Mouse (Mus musculus): ENCODE results near the gene Ubr2. TPM values are rescaled to one million over a fixed set of nuclear protein-coding genes. Genes with fewer than 3 reads are reported as not detected.

Ubr2 gene
- polyA plus RNA-seq, 1 experiment from 2014 or later: 16.1 TPM

DNA sequence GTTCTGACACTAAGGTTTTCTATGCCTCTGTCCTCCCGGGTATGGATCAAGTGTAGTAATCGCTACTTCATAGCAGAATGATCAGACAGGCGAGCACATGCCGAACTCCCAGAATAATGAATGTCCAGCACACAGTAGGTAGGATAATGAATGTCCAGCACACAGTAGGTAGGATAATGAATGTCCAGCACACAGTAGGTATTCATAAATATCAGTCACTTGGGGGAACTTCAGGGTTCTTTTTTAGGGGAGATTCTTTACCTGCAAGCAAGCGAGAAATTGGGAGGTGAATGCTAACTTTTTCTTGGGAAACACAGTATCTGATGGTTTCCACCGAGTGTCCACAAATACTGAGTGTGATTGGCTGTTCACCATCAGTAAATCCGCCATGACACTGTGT is 37.8 kb downstream of the Ubr2 start:
- no peak overlapping the region for H3K4me2 ChIP-seq (ENCODE audit: low read depth, low read length)
- 95% methylated on average over 7 of the region's 7 CpGs for WGBS
- ATAC-seq (replicated peaks; ENCODE audit: insufficient number of reproducible peaks, low FRiP score, low TSS enrichment, low read depth) (no peak), DNase-seq (ENCODE audit: low spot score) (no peak)
- H3K9ac ChIP-seq (replicated peaks; ENCODE audit: low read length): no peak overlapping the region
- no peaks in the 10 kb centered on the region for H3K9me3 ChIP-seq (replicated peaks; ENCODE audit: control insufficient read depth, low read length)
- H3K27me3 ChIP-seq (ENCODE audit: control insufficient read depth, insufficient read depth, low read length): no peaks in the 10 kb centered on the region
- H3K36me3 ChIP-seq (replicated peaks; ENCODE audit: control insufficient read depth, insufficient read depth, low read depth, low read length): peaks cover 17% of the 10 kb centered on the region
- no peak overlapping the region for H3K4me3 ChIP-seq (ENCODE audit: low read depth, low read length)
- H3K4me1 ChIP-seq (ENCODE audit: control insufficient read depth, insufficient read depth, low read length): no peaks in the 10 kb centered on the region
- no peak overlapping the region for H3K27ac ChIP-seq (replicated peaks; ENCODE audit: low read depth, low read length)

DNA sequence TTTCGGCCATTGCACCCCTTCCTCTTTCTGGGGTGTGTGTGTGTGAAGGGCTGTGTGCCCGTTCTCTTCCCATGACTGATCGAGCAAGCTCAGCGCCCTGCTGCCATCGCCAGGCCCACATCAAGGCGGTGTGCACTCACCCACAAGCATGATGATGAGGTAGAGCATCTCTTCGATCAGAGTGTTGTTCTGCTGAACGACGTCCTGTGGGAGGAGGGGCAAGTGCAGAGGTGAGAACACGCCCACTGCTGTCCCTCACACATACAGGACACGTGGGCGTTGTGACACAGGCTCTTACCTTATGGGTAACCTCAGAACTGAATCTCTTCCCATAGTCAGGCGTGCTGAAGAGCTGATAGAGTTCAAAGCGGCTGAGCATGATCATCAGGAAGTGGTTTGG is 43.5 kb downstream of the Ubr2 start:
- no peaks in the 10 kb centered on the region for H3K9me3 ChIP-seq (replicated peaks; ENCODE audit: control insufficient read depth, low read length)
- ATAC-seq (replicated peaks; ENCODE audit: insufficient number of reproducible peaks, low FRiP score, low TSS enrichment, low read depth) (no peak), DNase-seq (ENCODE audit: low spot score) (no peak)
- no peak overlapping the region for H3K27ac ChIP-seq (replicated peaks; ENCODE audit: low read depth, low read length)
- no peaks in the 10 kb centered on the region for H3K27me3 ChIP-seq (ENCODE audit: control insufficient read depth, insufficient read depth, low read length)
- H3K4me3 ChIP-seq (ENCODE audit: low read depth, low read length): no peak overlapping the region
- H3K4me1 ChIP-seq (ENCODE audit: control insufficient read depth, insufficient read depth, low read length): no peaks in the 10 kb centered on the region
- peaks cover 24% of the 10 kb centered on the region for H3K36me3 ChIP-seq (replicated peaks; ENCODE audit: control insufficient read depth, insufficient read depth, low read depth, low read length)
- no peak overlapping the region for H3K9ac ChIP-seq (replicated peaks; ENCODE audit: low read length)
- no peak overlapping the region for H3K4me2 ChIP-seq (ENCODE audit: low read depth, low read length)
- 90% methylated on average over 14 of the region's 14 CpGs for WGBS

DNA sequence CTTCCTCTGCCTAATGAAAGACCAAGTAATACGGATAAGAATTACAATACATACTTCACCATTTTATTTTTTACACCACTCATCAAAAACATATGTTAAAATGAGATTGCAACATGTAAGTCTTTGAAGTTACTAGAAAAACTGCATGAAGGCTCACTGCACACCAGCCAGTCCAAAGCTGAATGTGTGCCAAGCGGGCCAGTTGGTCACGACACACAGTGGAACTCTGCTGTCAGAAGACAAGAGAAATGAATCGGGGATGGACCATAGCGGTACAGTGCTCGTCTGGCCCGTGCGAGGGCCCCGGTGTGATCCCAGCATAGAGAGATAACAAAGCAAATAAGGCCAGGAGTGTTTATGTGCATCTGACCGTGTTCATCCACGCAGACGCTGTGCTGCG is 47.2 kb downstream of the Ubr2 start:
- Histone ChIP-seq H3K36me3 (replicated peaks; ENCODE audit: control insufficient read depth, insufficient read depth, low read depth, low read length) (peaks cover 27% of the 10 kb centered on the region), H3K4me2 (ENCODE audit: low read depth, low read length) (no peak overlapping the region), H3K27ac (replicated peaks; ENCODE audit: low read depth, low read length) (no peak overlapping the region), H3K9me3 (replicated peaks; ENCODE audit: control insufficient read depth, low read length) (no peaks in the 10 kb centered on the region), H3K27me3 (ENCODE audit: control insufficient read depth, insufficient read depth, low read length) (no peaks in the 10 kb centered on the region), H3K4me1 (ENCODE audit: control insufficient read depth, insufficient read depth, low read length) (no peaks in the 10 kb centered on the region), H3K9ac (replicated peaks; ENCODE audit: low read length) (no peak overlapping the region), H3K4me3 (ENCODE audit: low read depth, low read length) (no peak overlapping the region)
- WGBS: 94% methylated on average over 13 of the region's 13 CpGs
- DNase-seq (ENCODE audit: low spot score) (no peak), ATAC-seq (replicated peaks; ENCODE audit: insufficient number of reproducible peaks, low FRiP score, low TSS enrichment, low read depth) (no peak)

- Histone ChIP-seq H3K27ac (replicated peaks; ENCODE audit: low read depth, low read length) (no peak overlapping the region), H3K9ac (replicated peaks; ENCODE audit: low read length) (no peak overlapping the region), H3K4me1 (ENCODE audit: control insufficient read depth, insufficient read depth, low read length) (no peaks in the 10 kb centered on the region), H3K4me3 (ENCODE audit: low read depth, low read length) (no peak overlapping the region), H3K36me3 (replicated peaks; ENCODE audit: control insufficient read depth, insufficient read depth, low read depth, low read length) (peaks cover 24% of the 10 kb centered on the region), H3K9me3 (replicated peaks; ENCODE audit: control insufficient read depth, low read length) (no peaks in the 10 kb centered on the region), H3K27me3 (ENCODE audit: control insufficient read depth, insufficient read depth, low read length) (no peaks in the 10 kb centered on the region), H3K4me2 (ENCODE audit: low read depth, low read length) (no peak overlapping the region)
- 90% methylated on average over 3 of the region's 3 CpGs for WGBS
- no peak for DNase-seq (ENCODE audit: low spot score)
- no peak for ATAC-seq (replicated peaks; ENCODE audit: insufficient number of reproducible peaks, low FRiP score, low TSS enrichment, low read depth)
These were observed 48.2 kb downstream of the Ubr2 start for GRCm38 (mm10) chr17:46962153-46962552.

DNA sequence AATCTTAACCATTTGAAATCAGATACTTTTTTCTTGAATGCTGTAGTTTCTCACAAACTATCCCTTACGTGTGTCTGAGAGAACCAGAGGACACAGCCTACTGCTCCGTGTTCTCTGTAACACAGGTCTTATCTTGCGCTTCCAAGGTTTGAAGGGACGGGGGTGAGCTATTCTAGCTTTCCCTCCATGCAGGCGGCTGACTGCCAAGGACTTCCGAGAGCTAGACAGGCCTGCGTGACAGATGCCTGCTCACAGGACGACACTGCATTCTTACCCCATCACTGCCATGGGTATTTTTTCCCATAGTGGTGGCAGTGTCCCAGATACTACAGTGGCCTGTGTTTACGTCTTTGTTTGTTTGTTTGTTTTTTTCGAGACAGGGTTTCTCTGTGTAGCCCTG is 50.1 kb downstream of the Ubr2 start:
- no peak for ATAC-seq (replicated peaks; ENCODE audit: insufficient number of reproducible peaks, low FRiP score, low TSS enrichment, low read depth)
- Histone ChIP-seq H3K4me1 (ENCODE audit: control insufficient read depth, insufficient read depth, low read length) (no peaks in the 10 kb centered on the region), H3K4me2 (ENCODE audit: low read depth, low read length) (no peak overlapping the region), H3K9me3 (replicated peaks; ENCODE audit: control insufficient read depth, low read length) (no peaks in the 10 kb centered on the region), H3K27ac (replicated peaks; ENCODE audit: low read depth, low read length) (no peak overlapping the region), H3K4me3 (ENCODE audit: low read depth, low read length) (no peak overlapping the region), H3K9ac (replicated peaks; ENCODE audit: low read length) (no peak overlapping the region), H3K27me3 (ENCODE audit: control insufficient read depth, insufficient read depth, low read length) (no peaks in the 10 kb centered on the region), H3K36me3 (replicated peaks; ENCODE audit: control insufficient read depth, insufficient read depth, low read depth, low read length) (peaks cover 23% of the 10 kb centered on the region)
- WGBS: 89% methylated on average over 10 of the region's 10 CpGs
- DNase-seq (ENCODE audit: low spot score): no peak

GRCm38 (mm10) chr17:46958045-46958444 is 52.3 kb downstream of the Ubr2 start:
- Histone ChIP-seq H3K4me1 (ENCODE audit: control insufficient read depth, insufficient read depth, low read length) (no peaks in the 10 kb centered on the region), H3K36me3 (replicated peaks; ENCODE audit: control insufficient read depth, insufficient read depth, low read depth, low read length) (peaks cover 25% of the 10 kb centered on the region), H3K4me2 (ENCODE audit: low read depth, low read length) (no peak overlapping the region), H3K9ac (replicated peaks; ENCODE audit: low read length) (no peak overlapping the region), H3K27ac (replicated peaks; ENCODE audit: low read depth, low read length) (no peak overlapping the region), H3K4me3 (ENCODE audit: low read depth, low read length) (no peak overlapping the region), H3K9me3 (replicated peaks; ENCODE audit: control insufficient read depth, low read length) (no peaks in the 10 kb centered on the region), H3K27me3 (ENCODE audit: control insufficient read depth, insufficient read depth, low read length) (no peaks in the 10 kb centered on the region)
- ATAC-seq (replicated peaks; ENCODE audit: insufficient number of reproducible peaks, low FRiP score, low TSS enrichment, low read depth): no peak
- peak; percentile 3 for DNase-seq (ENCODE audit: low spot score)
- WGBS: 92% methylated on average over 2 of the region's 2 CpGs

- ATAC-seq (replicated peaks; ENCODE audit: insufficient number of reproducible peaks, low FRiP score, low TSS enrichment, low read depth) (no peak), DNase-seq (ENCODE audit: low spot score) (no peak)
- no peaks in the 10 kb centered on the region for H3K27me3 ChIP-seq (ENCODE audit: control insufficient read depth, insufficient read depth, low read length)
- H3K4me2 ChIP-seq (ENCODE audit: low read depth, low read length): no peak overlapping the region
- 92% methylated on average over 9 of the region's 9 CpGs for WGBS
- H3K4me1 ChIP-seq (ENCODE audit: control insufficient read depth, insufficient read depth, low read length): no peaks in the 10 kb centered on the region
- H3K9me3 ChIP-seq (replicated peaks; ENCODE audit: control insufficient read depth, low read length): no peaks in the 10 kb centered on the region
- no peak overlapping the region for H3K27ac ChIP-seq (replicated peaks; ENCODE audit: low read depth, low read length)
- H3K36me3 ChIP-seq (replicated peaks; ENCODE audit: control insufficient read depth, insufficient read depth, low read depth, low read length): peaks cover 5% of the 10 kb centered on the region
- no peak overlapping the region for H3K9ac ChIP-seq (replicated peaks; ENCODE audit: low read length)
- H3K4me3 ChIP-seq (ENCODE audit: low read depth, low read length): no peak overlapping the region
These were observed 64.1 kb downstream of the Ubr2 start for GRCm38 (mm10) chr17:46946276-46946675.

DNA sequence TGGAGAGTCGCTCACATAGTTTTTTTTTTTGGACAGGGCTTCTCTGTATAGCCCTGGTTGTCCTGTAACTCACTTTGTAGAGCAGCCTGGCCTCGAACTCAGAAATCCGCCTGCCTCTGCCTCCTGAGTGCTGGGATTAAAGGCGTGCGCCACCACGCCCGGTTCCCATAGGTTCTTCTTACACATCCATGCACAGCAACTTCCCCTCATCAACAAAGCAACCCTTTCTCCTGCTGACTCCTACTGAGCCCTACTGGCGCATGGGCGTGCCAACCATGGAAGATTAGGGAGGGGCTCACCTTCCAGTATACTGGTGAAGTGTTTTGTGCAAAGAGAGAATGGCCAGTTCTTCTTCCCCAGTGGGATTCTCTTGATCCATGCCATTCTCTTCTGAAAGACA is 67.9 kb downstream of the Ubr2 start:
- Histone ChIP-seq H3K27ac (replicated peaks; ENCODE audit: low read depth, low read length) (no peak overlapping the region), H3K9me3 (replicated peaks; ENCODE audit: control insufficient read depth, low read length) (no peaks in the 10 kb centered on the region), H3K4me2 (ENCODE audit: low read depth, low read length) (no peak overlapping the region), H3K9ac (replicated peaks; ENCODE audit: low read length) (no peak overlapping the region), H3K36me3 (replicated peaks; ENCODE audit: control insufficient read depth, insufficient read depth, low read depth, low read length) (peaks cover 15% of the 10 kb centered on the region), H3K27me3 (ENCODE audit: control insufficient read depth, insufficient read depth, low read length) (no peaks in the 10 kb centered on the region), H3K4me3 (ENCODE audit: low read depth, low read length) (no peak overlapping the region), H3K4me1 (ENCODE audit: control insufficient read depth, insufficient read depth, low read length) (no peaks in the 10 kb centered on the region)
- 92% methylated on average over 9 of the region's 9 CpGs for WGBS
- no peak for DNase-seq (ENCODE audit: low spot score)
- no peak for ATAC-seq (replicated peaks; ENCODE audit: insufficient number of reproducible peaks, low FRiP score, low TSS enrichment, low read depth)
